Mouse (Mus musculus): ENCODE measurements around the gene Sstr3. TPM values are rescaled to one million over a fixed set of nuclear protein-coding genes. Genes with fewer than 3 reads are reported as not detected.

Sstr3 gene
- polyA plus RNA-seq, 1 experiment from 2014 or later = not detected

DNA sequence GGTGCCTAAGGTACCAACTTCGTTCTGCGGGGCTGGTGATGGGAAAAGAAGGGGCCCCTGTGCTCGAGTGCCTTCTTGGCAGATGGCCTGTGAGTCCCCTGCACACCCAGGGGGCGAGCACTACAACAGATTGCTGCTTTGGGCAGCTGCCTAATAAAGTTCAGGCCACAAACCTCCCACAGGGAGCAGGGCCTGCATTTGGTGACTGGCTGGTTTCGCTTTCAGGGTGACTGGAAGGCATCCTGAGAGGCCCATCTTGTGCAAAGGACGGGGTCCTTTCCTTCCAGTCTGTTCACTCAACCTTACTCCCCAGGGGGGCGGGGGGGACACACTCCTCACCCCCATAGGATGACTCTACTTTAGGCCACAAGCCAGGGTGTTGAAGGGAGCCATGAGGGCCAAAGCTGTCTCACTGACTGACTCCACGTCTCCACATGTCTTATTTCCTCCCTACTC lies 34.3 kb downstream of the Sstr3 start:
- Histone ChIP-seq H3K27me3 (no peaks in the 10 kb centered on the region), H3K4me2 (no peak overlapping the region), H3K36me3 (no peaks in the 10 kb centered on the region), H3K9me3 (no peaks in the 10 kb centered on the region), H3K27ac (0 out of 2 replicates have a peak overlapping the region, but pooled peaks have one; percentile 19), H3K4me3 (no peak overlapping the region), H3K9ac (no peak overlapping the region), H3K4me1 (peaks cover 10% of the 10 kb centered on the region)
- ATAC-seq (ENCODE audit: borderline replicate concordance, extremely low read depth, low FRiP score, low TSS enrichment) = no peak
- 54% methylated on average over 8 of the region's 8 CpGs for WGBS

DNA sequence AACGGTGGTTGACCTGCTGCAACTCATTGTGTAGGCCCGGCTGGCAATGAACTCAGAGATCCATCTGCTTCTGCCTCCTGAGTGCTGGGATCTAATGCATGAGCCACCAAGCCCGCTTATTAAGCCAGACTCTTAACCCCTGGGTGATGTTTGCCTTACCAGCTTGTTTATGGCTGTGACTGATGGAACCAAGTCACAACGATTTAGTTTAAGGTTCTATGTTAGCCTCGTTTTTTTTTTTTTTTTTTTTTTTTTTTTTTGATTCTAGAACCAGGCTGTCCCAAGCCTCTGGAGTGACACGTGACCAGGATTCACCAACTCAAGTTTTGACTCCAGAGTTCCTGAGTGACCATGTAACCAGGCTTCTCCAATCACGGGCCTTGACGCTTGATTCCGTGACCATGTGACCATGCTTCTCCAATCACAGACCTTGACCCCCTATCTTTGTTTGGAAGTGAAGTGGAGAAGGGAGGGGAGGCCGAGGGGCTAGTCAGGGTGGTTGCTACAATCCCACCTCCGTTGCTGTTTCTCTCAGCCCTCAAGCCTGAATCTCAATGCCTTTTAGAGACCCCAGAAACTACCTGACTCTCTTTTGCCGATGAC lies 35.1 kb downstream of the Sstr3 start:
- H3K36me3 ChIP-seq = no peaks in the 10 kb centered on the region
- 0 out of 2 replicates have a peak overlapping the region, but pooled peaks have one; percentile 19 for H3K27ac ChIP-seq
- H3K4me3 ChIP-seq = no peak overlapping the region
- whole genome bisulfite sequencing = 37% methylated on average over 12 of the region's 12 CpGs
- H3K9ac ChIP-seq = no peak overlapping the region
- no peak overlapping the region; the same call in 1 of the 2 replicates for H3K4me2 ChIP-seq
- H3K27me3 ChIP-seq = no peaks in the 10 kb centered on the region
- no peak for ATAC-seq (ENCODE audit: borderline replicate concordance, extremely low read depth, low FRiP score, low TSS enrichment)
- peaks cover 10% of the 10 kb centered on the region for H3K4me1 ChIP-seq
- no peaks in the 10 kb centered on the region for H3K9me3 ChIP-seq

DNA sequence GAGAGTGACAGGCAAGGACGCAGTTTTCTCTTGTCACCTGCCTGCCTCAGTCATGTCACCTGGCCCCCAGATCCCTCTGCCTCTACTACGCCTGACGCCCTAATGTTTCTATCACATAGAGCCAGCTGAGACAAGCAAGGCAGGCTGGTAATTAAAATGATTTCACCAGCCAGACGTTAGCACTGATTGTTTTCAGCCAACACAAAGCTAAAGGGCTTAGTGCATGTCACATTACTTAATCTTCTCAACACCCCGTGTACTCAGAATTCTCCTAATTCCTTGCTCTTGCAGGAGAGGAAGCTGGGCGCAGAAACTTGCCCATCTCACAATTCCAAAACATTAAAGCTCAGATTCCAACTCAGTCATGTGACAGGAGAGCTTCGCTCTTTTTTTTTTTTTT lies 36.0 kb downstream of the Sstr3 start:
- Histone ChIP-seq H3K27ac (no peak overlapping the region), H3K4me1 (peaks cover 10% of the 10 kb centered on the region), H3K9ac (no peak overlapping the region), H3K36me3 (no peaks in the 10 kb centered on the region), H3K9me3 (no peaks in the 10 kb centered on the region), H3K4me3 (no peak overlapping the region), H3K27me3 (no peaks in the 10 kb centered on the region), H3K4me2 (no peak overlapping the region)
- ATAC-seq (ENCODE audit: borderline replicate concordance, extremely low read depth, low FRiP score, low TSS enrichment) = no peak
- 57% methylated on average over 7 of the region's 7 CpGs for WGBS

DNA sequence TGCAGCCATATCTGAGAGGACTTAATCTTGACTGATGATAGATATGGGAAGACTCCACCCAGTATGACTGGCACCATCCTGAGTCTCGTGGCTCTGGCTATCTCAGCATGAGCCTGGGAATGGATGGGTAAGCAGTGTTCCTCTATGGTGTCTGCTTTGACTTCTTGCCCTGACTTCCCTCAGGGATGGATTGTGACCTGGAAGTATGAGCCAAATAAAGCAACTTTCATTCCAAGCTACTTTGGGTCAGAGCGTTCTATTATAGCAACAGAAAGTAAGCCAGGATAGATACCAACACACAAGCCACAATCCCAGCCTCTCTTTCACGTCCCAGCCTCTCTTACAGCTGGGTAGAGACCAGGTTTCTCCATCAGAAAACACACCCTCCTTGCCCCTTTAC lies 38.9 kb downstream of the Sstr3 start:
- WGBS = 69% methylated on average over 3 of the region's 3 CpGs
- H3K4me2 ChIP-seq = no peak overlapping the region
- no peaks in the 10 kb centered on the region for H3K9me3 ChIP-seq
- ATAC-seq (ENCODE audit: borderline replicate concordance, extremely low read depth, low FRiP score, low TSS enrichment) = no peak
- no peak overlapping the region for H3K27ac ChIP-seq
- no peak overlapping the region for H3K4me3 ChIP-seq
- H3K36me3 ChIP-seq = no peaks in the 10 kb centered on the region
- no peak overlapping the region for H3K9ac ChIP-seq
- H3K4me1 ChIP-seq = peaks cover 9% of the 10 kb centered on the region
- no peaks in the 10 kb centered on the region for H3K27me3 ChIP-seq

DNA sequence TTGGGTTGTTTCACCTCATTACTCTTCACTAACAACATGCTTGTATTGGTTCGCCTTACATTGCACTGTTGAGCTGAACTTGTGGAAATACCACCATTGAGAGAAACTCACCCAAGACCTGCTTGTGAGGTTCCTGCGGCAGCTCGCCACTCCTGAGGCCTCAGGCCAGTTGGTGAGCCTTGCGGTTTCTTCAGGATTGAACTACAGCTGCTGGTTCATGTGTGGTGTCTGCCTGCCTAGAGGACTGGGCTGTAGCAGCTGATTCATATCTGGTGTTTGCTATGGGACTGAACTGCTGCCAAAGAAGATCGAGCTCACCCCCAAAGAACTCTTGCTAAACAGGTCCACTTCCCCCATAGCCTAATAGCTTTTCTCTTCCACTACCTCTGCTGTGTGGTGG lies 39.7 kb downstream of the Sstr3 start:
- no peak overlapping the region for H3K27ac ChIP-seq
- H3K9ac ChIP-seq = no peak overlapping the region
- no peak overlapping the region for H3K4me3 ChIP-seq
- ATAC-seq (ENCODE audit: borderline replicate concordance, extremely low read depth, low FRiP score, low TSS enrichment) = no peak
- H3K4me1 ChIP-seq = peaks cover 3% of the 10 kb centered on the region
- H3K9me3 ChIP-seq = no peaks in the 10 kb centered on the region
- no peaks in the 10 kb centered on the region for H3K27me3 ChIP-seq
- WGBS = 87% methylated on average over 5 of the region's 5 CpGs
- no peaks in the 10 kb centered on the region for H3K36me3 ChIP-seq
- no peak overlapping the region for H3K4me2 ChIP-seq

DNA sequence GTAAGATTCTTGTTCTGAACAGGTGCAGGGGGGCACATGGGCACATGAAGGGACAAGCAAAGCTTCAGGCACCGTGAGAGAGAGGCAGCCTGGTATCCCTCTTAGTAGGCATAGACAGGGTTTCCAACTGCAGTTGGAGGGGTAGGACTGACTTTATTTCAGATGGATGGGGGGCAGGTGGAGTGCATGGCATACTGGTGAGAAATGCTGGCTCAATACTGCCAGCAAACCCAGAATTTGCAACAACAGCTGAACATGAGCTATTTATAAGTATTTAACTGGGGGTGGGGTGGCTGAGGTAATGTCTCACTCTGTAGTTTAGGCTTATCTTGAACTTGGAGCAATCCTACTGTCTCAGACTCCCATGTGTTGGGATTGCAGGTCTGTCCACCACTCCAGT lies 40.5 kb downstream of the Sstr3 start:
- no peak for ATAC-seq (ENCODE audit: borderline replicate concordance, extremely low read depth, low FRiP score, low TSS enrichment)
- no peak overlapping the region for H3K9ac ChIP-seq
- H3K4me1 ChIP-seq = no peaks in the 10 kb centered on the region
- no peak overlapping the region for H3K4me3 ChIP-seq
- no peaks in the 10 kb centered on the region for H3K27me3 ChIP-seq
- no peak overlapping the region for H3K27ac ChIP-seq
- no peak overlapping the region for H3K4me2 ChIP-seq
- H3K9me3 ChIP-seq = no peaks in the 10 kb centered on the region
- no peaks in the 10 kb centered on the region for H3K36me3 ChIP-seq
- 69% methylated on average over 1 of the region's 1 CpGs for WGBS

DNA sequence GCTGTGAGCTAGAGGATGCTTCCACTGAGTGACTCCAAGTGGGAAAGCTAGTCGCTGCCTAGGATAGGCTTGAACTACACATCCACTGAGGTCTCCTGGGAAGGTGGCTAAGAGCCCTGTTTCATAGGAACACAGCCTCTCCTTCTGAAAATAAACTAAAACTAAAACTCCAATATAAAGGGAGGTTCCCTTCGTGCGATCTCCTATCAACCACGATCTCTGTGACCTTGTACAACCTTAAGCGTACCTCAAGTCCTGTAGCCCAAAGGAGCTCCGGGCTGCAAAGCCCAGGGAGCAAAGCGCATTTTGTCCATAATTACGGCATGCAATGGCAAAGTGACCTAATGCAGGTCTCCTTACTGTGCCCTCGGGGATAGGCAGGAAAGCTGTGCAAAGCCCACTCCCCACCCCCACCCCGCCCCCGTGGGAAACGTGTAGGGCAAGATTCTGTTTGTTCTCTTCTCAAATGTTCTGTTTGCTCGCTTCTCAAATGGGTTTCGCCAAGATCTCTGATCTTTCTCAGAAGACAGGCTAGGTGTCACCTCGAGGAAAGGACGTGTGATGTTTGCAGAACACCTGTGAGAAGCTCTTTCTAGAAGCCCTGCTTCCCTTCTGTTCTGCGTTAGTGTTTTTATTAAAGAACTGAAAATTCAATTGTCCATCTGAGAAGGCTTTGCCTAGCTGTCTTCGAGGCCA lies 41.9 kb downstream of the Sstr3 start:
- H3K9ac ChIP-seq = no peak overlapping the region
- no peaks in the 10 kb centered on the region for H3K36me3 ChIP-seq
- no peak for ATAC-seq (ENCODE audit: borderline replicate concordance, extremely low read depth, low FRiP score, low TSS enrichment)
- no peaks in the 10 kb centered on the region for H3K9me3 ChIP-seq
- H3K4me1 ChIP-seq = no peaks in the 10 kb centered on the region
- no peak overlapping the region for H3K4me2 ChIP-seq
- H3K27ac ChIP-seq = no peak overlapping the region
- no peak overlapping the region for H3K4me3 ChIP-seq
- no peaks in the 10 kb centered on the region for H3K27me3 ChIP-seq
- WGBS = 49% methylated on average over 18 of the region's 18 CpGs

DNA sequence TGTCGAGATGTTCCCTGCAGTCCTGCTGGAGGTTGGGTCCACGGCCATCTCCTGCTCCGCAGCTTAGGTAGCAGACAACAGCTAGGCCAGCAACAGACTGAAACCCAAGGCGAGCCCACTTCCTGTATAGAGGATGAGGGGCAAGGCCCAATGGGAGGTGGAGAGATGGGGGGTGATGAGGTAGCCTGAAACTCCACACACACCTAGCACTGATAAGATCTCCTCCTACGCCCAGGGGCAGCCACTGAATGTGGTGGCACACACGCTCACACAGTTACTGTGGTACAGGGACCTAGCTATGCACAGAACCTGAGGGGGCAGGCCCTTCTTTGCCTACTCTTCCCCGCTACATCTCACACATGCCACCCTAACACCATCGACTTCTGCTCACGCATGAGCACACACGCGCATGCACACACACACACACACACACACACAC lies 49.5 kb downstream of the Sstr3 start, which contains the start of gene Il2rb:
TSS of gene Il2rb (minus strand) at position 304 of the 439 bp plus-strand sequence.
- WGBS = 89% methylated on average over 11 of the region's 11 CpGs
- no peak for ATAC-seq (ENCODE audit: borderline replicate concordance, extremely low read depth, low FRiP score, low TSS enrichment)
- H3K27me3 ChIP-seq = no peaks in the 10 kb centered on the region

DNA sequence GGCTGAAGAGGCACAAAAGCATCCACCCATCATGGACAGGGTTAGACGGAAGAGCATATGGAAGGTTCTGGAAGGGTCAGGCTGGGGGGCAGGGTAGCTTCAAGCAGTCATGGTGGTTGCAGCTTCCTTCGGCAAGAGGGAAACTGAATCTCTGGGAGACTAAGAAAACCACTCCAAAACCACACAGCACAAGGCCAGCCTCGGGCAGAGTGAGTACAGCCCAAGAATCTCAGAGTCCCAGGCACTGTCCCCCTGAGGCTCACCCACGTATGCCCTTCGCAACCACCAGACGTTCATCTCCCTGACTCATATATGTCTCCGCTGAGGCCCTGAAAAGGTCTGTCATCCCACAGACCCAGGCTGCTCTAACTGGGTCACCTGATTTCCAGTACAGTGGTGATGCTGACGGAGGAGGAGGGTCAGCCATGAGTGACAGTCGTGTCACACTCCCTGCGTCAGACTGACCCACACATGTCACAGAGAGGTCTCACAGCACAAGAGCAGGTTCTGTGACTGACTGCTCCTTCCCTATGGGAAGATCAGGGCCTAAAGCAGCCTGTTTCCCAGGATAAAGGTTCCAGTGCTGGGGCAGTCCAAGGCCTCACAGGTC lies 51.0 kb downstream of the Sstr3 start:
- WGBS = 71% methylated on average over 10 of the region's 10 CpGs
- H3K4me1 ChIP-seq = no peaks in the 10 kb centered on the region
- H3K4me2 ChIP-seq = no peak overlapping the region
- H3K36me3 ChIP-seq = no peaks in the 10 kb centered on the region
- no peak overlapping the region for H3K9ac ChIP-seq
- H3K9me3 ChIP-seq = no peaks in the 10 kb centered on the region
- no peak overlapping the region for H3K27ac ChIP-seq
- no peak for ATAC-seq (ENCODE audit: borderline replicate concordance, extremely low read depth, low FRiP score, low TSS enrichment)
- no peak overlapping the region for H3K4me3 ChIP-seq
- no peaks in the 10 kb centered on the region for H3K27me3 ChIP-seq

More for the DNA sequence above, 49.5 kb downstream of the Sstr3 start, which contains the start of gene Il2rb:
- no peak within 1 kb of the TSS for H3K4me3 ChIP-seq
- H3K4me2 ChIP-seq = no peak within 1 kb of the TSS
- no peaks in the 10 kb centered on the region for H3K9me3 ChIP-seq
- H3K9ac ChIP-seq = no peak within 1 kb of the TSS
- no peaks in the 10 kb centered on the region for H3K36me3 ChIP-seq
- no peaks in the 10 kb centered on the region for H3K4me1 ChIP-seq
- H3K27ac ChIP-seq = no peak within 1 kb of the TSS

GRCm38 (mm10) chr15:78491301-78491700 lies 53.2 kb downstream of the Sstr3 start:
- no peak for ATAC-seq (ENCODE audit: borderline replicate concordance, extremely low read depth, low FRiP score, low TSS enrichment)
- Histone ChIP-seq H3K4me2 (no peak overlapping the region), H3K27ac (no peak overlapping the region), H3K9ac (no peak overlapping the region), H3K36me3 (no peaks in the 10 kb centered on the region), H3K27me3 (no peaks in the 10 kb centered on the region), H3K9me3 (no peaks in the 10 kb centered on the region), H3K4me3 (no peak overlapping the region), H3K4me1 (no peaks in the 10 kb centered on the region)
- WGBS = 87% methylated on average over 3 of the region's 3 CpGs

- H3K36me3 ChIP-seq = no peaks in the 10 kb centered on the region
- no peaks in the 10 kb centered on the region for H3K9me3 ChIP-seq
- no peak overlapping the region for H3K4me2 ChIP-seq
- no peaks in the 10 kb centered on the region for H3K27me3 ChIP-seq
- no peaks in the 10 kb centered on the region for H3K4me1 ChIP-seq
- no peak overlapping the region for H3K27ac ChIP-seq
- H3K4me3 ChIP-seq = no peak overlapping the region
- no peak for ATAC-seq (ENCODE audit: borderline replicate concordance, extremely low read depth, low FRiP score, low TSS enrichment)
- WGBS = 53% methylated on average over 8 of the region's 8 CpGs
- H3K9ac ChIP-seq = no peak overlapping the region
Observed at GRCm38 (mm10) chr15:78489906-78490305, 54.6 kb downstream of the Sstr3 start.

GRCm38 (mm10) chr15:78489248-78489647 lies 55.2 kb downstream of the Sstr3 start:
- H3K4me1 ChIP-seq = no peaks in the 10 kb centered on the region
- H3K27ac ChIP-seq = no peak overlapping the region
- H3K36me3 ChIP-seq = no peaks in the 10 kb centered on the region
- no peak overlapping the region for H3K9ac ChIP-seq
- WGBS = 74% methylated on average over 3 of the region's 3 CpGs
- no peak overlapping the region for H3K4me3 ChIP-seq
- ATAC-seq (ENCODE audit: borderline replicate concordance, extremely low read depth, low FRiP score, low TSS enrichment) = no peak
- H3K9me3 ChIP-seq = no peaks in the 10 kb centered on the region
- H3K27me3 ChIP-seq = no peaks in the 10 kb centered on the region
- no peak overlapping the region for H3K4me2 ChIP-seq
